Mouse (Mus musculus): ENCODE data around the gene Cebpzos.

DNA sequence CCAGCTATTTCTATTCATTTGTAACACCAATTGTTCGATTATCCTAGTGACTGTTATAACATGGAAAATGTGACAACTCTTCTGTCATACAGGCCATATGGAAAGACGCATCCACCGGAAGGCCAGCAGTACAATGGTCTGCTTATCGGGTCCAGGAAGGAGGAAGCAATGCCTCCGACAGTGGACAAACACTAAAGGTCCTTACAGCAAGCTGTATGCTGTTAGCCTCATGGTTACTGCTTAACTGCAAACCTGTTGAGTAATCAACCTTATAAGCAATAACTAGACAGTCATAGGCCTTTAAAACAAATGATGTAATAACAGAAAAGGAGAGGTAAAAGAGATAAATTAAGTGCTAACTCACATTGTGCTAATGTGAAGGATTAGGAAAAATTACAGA lies 34.9 kb downstream of the Cebpzos start:
- TF ChIP-seq CTCF (IDR thresholded peaks at IDR 0.05) (no peak), EP300 (IDR thresholded peaks at IDR 0.05) (no peak)

Measured in lung, postnatal 0 days (tissue).